Mouse (Mus musculus) midbrain, postnatal 0 days (tissue): Measurements from ENCODE around the gene Tff1. TPM values are rescaled to one million over a fixed set of nuclear protein-coding genes. Genes with fewer than 3 reads are reported as not detected.

Source experiments
- ATAC-seq: fragments of 200-750 bp; cut with Nextera tagmentation; 2 replicates; pipeline ENCODE4 v1.8.0; 2017; ENCODE audit warnings: moderate number of reproducible peaks, mild to moderate bottlenecking, moderate TSS enrichment, moderate library complexity; ENCODE audit not compliant: low FRiP score
- DNase-seq: peaks from one replicate; pipeline ENCODE4 v3.0.0-alpha.2; 2015; ENCODE audit warnings: low spot score
- H3K27ac ChIP-seq: fragments of 300-500 bp; sonication (generic); 2 replicates; pipeline ENCODE4 v1.5.1; 2014; ENCODE audit warnings: low read depth, mild to moderate bottlenecking, low read length, mixed read lengths
- H3K27me3 ChIP-seq: fragments of 300-500 bp; sonication (generic); 2 replicates; pipeline ENCODE4 v1.6.1; 2014; ENCODE audit warnings: low read length, control low read depth, mixed read lengths; ENCODE audit not compliant: insufficient read depth
- H3K36me3 ChIP-seq: fragments of 300-500 bp; sonication (generic); 2 replicates; pipeline ENCODE4 v1.6.1; 2014; ENCODE audit warnings: low read length, control low read depth, mixed read lengths; ENCODE audit not compliant: insufficient read depth
- H3K4me1 ChIP-seq: fragments of 300-500 bp; sonication (generic); 2 replicates; pipeline ENCODE4 v1.6.1; 2014; ENCODE audit warnings: mild to moderate bottlenecking, control low read depth, antibody characterized with exemption, low read length, mixed read lengths; ENCODE audit not compliant: insufficient read depth
- H3K4me2 ChIP-seq: fragments of 300-500 bp; sonication (generic); 2 replicates; pipeline ENCODE4 v1.6.1; 2014; ENCODE audit warnings: low read depth, mild to moderate bottlenecking, low read length, mixed read lengths; ENCODE audit not compliant: poor library complexity, severe bottlenecking
- H3K4me3 ChIP-seq: fragments of 300-500 bp; sonication (generic); 2 replicates; pipeline ENCODE4 v1.5.1; 2014; ENCODE audit warnings: low read depth, mild to moderate bottlenecking, low read length, moderate library complexity
- H3K9ac ChIP-seq: fragments of 300-500 bp; sonication (generic); replicated peaks from 2 replicates; pipeline ENCODE4 v1.6.1; 2014; ENCODE audit warnings: mild to moderate bottlenecking, low read length, moderate library complexity, mixed read lengths; ENCODE audit not compliant: poor library complexity, severe bottlenecking
- H3K9me3 ChIP-seq: fragments of 300-500 bp; sonication (generic); 2 replicates; pipeline ENCODE4 v1.6.1; 2016; ENCODE audit warnings: low read length, control low read depth
- CTCF ChIP-seq: IDR thresholded peaks from 2 replicates; pipeline ENCODE4 v1.5.1; 2016; ENCODE audit warnings: antibody characterized with exemption, mild to moderate bottlenecking
- WGBS: fragments of 180-500 bp; shearing (Covaris S2); extraction: QIAGEN DNeasy Blood & Tissue Kit; methylation state at CpG from one replicate; pipeline ENCODE4 v1.1.7; 2014; 5-methylcytosine and 5-hydroxymethylcytosine counted together
- polyA plus RNA-seq: library from polyadenylated mRNA; unstranded; fragments of >200 nt; fragmentation: Nextera tagmentation; extraction: Ambion mirVana; gene quantifications from 2 replicates; pipeline ENCODE4 v1.2.1, GENCODE M21; 2015
- total RNA-seq: library from RNA; depleted of rRNA; stranded (reverse); fragments of >200 nt; gene quantifications from 2 replicates; pipeline ENCODE4 v1.2.3, GENCODE M21; 2014

The Tff1 gene
- total and polyA plus RNA-seq, 2 experiments from 2014 or later = not detected

GRCm38 (mm10) chr17:31198877-31199276, 33.8 kb upstream of the Tff1 start, which contains the start of gene Tmprss3:
TSS of gene Tmprss3 (minus strand) at chr17:31198977.
- H3K9ac ChIP-seq = no peak within 1 kb of the TSS
- no peak within 1 kb of the TSS for H3K4me3 ChIP-seq
- no peak for TF ChIP-seq CTCF
- H3K27me3 ChIP-seq = no peaks in the 10 kb centered on the region
- H3K9me3 ChIP-seq = no peaks in the 10 kb centered on the region
- DNase-seq = no peak
- H3K36me3 ChIP-seq = no peaks in the 10 kb centered on the region
- H3K27ac ChIP-seq = no peak within 1 kb of the TSS
- no peak for ATAC-seq
- H3K4me2 ChIP-seq = no peak within 1 kb of the TSS
- WGBS = 89% methylated on average over 11 of the region's 11 CpGs
- 0 out of 2 replicates have a peak, but pooled peaks cover 4% of the 10 kb centered on the region for H3K4me1 ChIP-seq

- Histone ChIP-seq H3K4me1 (0 out of 2 replicates have a peak, but pooled peaks cover 4% of the 10 kb centered on the region), H3K27me3 (no peaks in the 10 kb centered on the region), H3K4me2 (no peak overlapping the region), H3K36me3 (no peaks in the 10 kb centered on the region), H3K9ac (no peak overlapping the region), H3K9me3 (no peaks in the 10 kb centered on the region), H3K4me3 (no peak overlapping the region), H3K27ac (no peak overlapping the region)
- no peak for TF ChIP-seq CTCF
- 91% methylated on average over 7 of the region's 7 CpGs for WGBS
- no peak for ATAC-seq
- no peak for DNase-seq
These were observed 31.2 kb upstream of the Tff1 start for GRCm38 (mm10) chr17:31196283-31196682.

- Histone ChIP-seq H3K4me2 (no peak overlapping the region), H3K9me3 (no peaks in the 10 kb centered on the region), H3K4me3 (no peak overlapping the region), H3K36me3 (no peaks in the 10 kb centered on the region), H3K4me1 (0 out of 2 replicates have a peak, but pooled peaks cover 4% of the 10 kb centered on the region), H3K27me3 (no peaks in the 10 kb centered on the region), H3K9ac (no peak overlapping the region), H3K27ac (no peak overlapping the region)
- WGBS = 58% methylated on average over 6 of the region's 6 CpGs
- ATAC-seq = no peak
- no peak for TF ChIP-seq CTCF
- no peak for DNase-seq
These were observed 30.1 kb upstream of the Tff1 start for GRCm38 (mm10) chr17:31195207-31195606.

GRCm38 (mm10) chr17:31193360-31193759, 28.3 kb upstream of the Tff1 start:
- Histone ChIP-seq H3K27me3 (no peaks in the 10 kb centered on the region), H3K27ac (no peak overlapping the region), H3K4me3 (no peak overlapping the region), H3K36me3 (no peaks in the 10 kb centered on the region), H3K4me2 (no peak overlapping the region), H3K4me1 (0 out of 2 replicates have a peak, but pooled peaks cover 4% of the 10 kb centered on the region), H3K9me3 (no peaks in the 10 kb centered on the region), H3K9ac (no peak overlapping the region)
- no peak for DNase-seq
- ATAC-seq = no peak; the same call in 1 of the 2 replicates
- WGBS = 91% methylated on average over 9 of the region's 9 CpGs
- TF ChIP-seq CTCF = no peak

GRCm38 (mm10) chr17:31192663-31193062, 27.6 kb upstream of the Tff1 start:
- Histone ChIP-seq H3K9ac (no peak overlapping the region), H3K4me2 (no peak overlapping the region), H3K9me3 (no peaks in the 10 kb centered on the region), H3K27ac (no peak overlapping the region), H3K4me1 (0 out of 2 replicates have a peak, but pooled peaks cover 4% of the 10 kb centered on the region), H3K4me3 (no peak overlapping the region), H3K36me3 (no peaks in the 10 kb centered on the region), H3K27me3 (no peaks in the 10 kb centered on the region)
- 65% methylated on average over 2 of the region's 2 CpGs for WGBS
- DNase-seq (no peak), ATAC-seq (no peak)
- no peak for TF ChIP-seq CTCF

GRCm38 (mm10) chr17:31191825-31192224, 26.7 kb upstream of the Tff1 start:
- Histone ChIP-seq H3K27me3 (no peaks in the 10 kb centered on the region), H3K27ac (no peak overlapping the region), H3K4me2 (no peak overlapping the region), H3K4me3 (no peak overlapping the region), H3K9ac (no peak overlapping the region), H3K36me3 (no peaks in the 10 kb centered on the region), H3K4me1 (0 out of 2 replicates have a peak, but pooled peaks cover 4% of the 10 kb centered on the region), H3K9me3 (no peaks in the 10 kb centered on the region)
- DNase-seq (no peak), ATAC-seq (no peak)
- TF ChIP-seq CTCF = no peak
- WGBS = 74% methylated on average over 8 of the region's 8 CpGs
